Mouse (Mus musculus): ENCODE results near the gene Hand1. TPM values are rescaled to one million over a fixed set of nuclear protein-coding genes. Genes with fewer than 3 reads are reported as not detected.

Gene Hand1
- polyA plus RNA-seq, 1 experiment from 2014 or later, result not detected

DNA sequence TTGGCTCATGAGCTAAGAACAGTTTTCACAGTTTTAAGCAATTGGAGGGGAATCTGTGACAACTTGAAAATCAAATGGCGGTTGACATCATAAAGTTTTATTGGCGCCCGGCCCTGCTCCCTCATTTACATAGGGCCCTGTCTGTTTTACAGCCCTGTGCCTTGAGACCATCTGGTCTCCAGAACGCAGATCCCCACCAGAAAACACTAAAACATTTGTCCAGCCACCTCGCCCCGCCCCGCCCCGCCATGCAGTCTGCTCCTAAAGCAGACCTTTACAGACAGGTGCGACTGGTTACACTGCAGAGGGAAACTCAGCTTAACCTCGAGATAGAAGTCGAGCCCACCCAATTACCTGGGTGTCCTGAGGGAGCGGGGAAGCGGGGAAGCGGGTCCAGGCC, 52.8 kb downstream of the Hand1 start:
- Histone ChIP-seq H3K4me2 (no peak overlapping the region), H3K9me3 (ENCODE audit: control insufficient read depth, low read length) (no peaks in the 10 kb centered on the region), H3K9ac (ENCODE audit: low read length) (no peak overlapping the region), H3K27me3 (ENCODE audit: control insufficient read depth, insufficient read depth, low read length) (no peaks in the 10 kb centered on the region), H3K4me3 (ENCODE audit: low read depth, low read length) (no peak overlapping the region), H3K36me3 (ENCODE audit: control insufficient read depth, insufficient read depth, low read length) (no peaks in the 10 kb centered on the region), H3K4me1 (ENCODE audit: control insufficient read depth, insufficient read depth, low read length) (0 out of 2 replicates have a peak, but pooled peaks cover 3% of the 10 kb centered on the region), H3K27ac (ENCODE audit: low read depth, low read length) (no peak overlapping the region)
- ATAC-seq (ENCODE audit: low FRiP score) (no peak), DNase-seq (ENCODE audit: low spot score, missing footprints) (no peak)
- 93% methylated on average over 14 of the region's 14 CpGs for WGBS

Other genes with a start within 250 kb of the Hand1 start
- gene Galnt10, start 187.4 kb downstream of the Hand1 start, polyA plus RNA-seq (2014; fragmentation: Nextera tagmentation; extraction: Ambion mirVana), result 12.1 and 13.9 TPM in 2 replicates
- gene Sap30l, start 31.2 kb downstream of the Hand1 start, polyA plus RNA-seq (2014; fragmentation: Nextera tagmentation; extraction: Ambion mirVana), result 14.5 and 14.7 TPM in 2 replicates
- 13.9 and 14.0 TPM in 2 replicates for gene Larp1, start 176.2 kb upstream of the Hand1 start, polyA plus RNA-seq (2014; fragmentation: Nextera tagmentation; extraction: Ambion mirVana)